Mouse (Mus musculus) heart, embryonic 14.5 days (tissue): ENCODE measurements around the gene Nmt2. TPM values are rescaled to one million over a fixed set of nuclear protein-coding genes. Genes with fewer than 3 reads are reported as not detected.

ENCODE experiments used
- ATAC-seq: fragments of 200-750 bp; cut with Nextera tagmentation; 2 replicates; pipeline ENCODE4 v1.8.0; 2017; ENCODE audit warnings: low read depth, moderate TSS enrichment; ENCODE audit not compliant: insufficient number of reproducible peaks, insufficient read depth, low FRiP score
- H3K27ac ChIP-seq, 2 experiments: fragments of 200-500 bp in 1 of 2; fragments of 300-500 bp in 1 of 2; sonication (generic) in 1 of 2; replicated peaks in 1 of 2; 2 replicates each; pipeline ENCODE4 v1.5.1; 2012 to 2014; ENCODE audit warnings: low read depth in 2 of 2, low read length in 2 of 2, control low read depth in 1 of 2, mild to moderate bottlenecking in 1 of 2, mixed read lengths in 1 of 2; ENCODE audit not compliant: control insufficient read depth in 1 of 2, insufficient read depth in 1 of 2
- H3K27me3 ChIP-seq: fragments of 300-500 bp; sonication (generic); 2 replicates; pipeline ENCODE4 v1.6.1; 2014; ENCODE audit warnings: mild to moderate bottlenecking, low read length, control low read depth; ENCODE audit not compliant: control insufficient read depth, insufficient read depth
- H3K36me3 ChIP-seq: fragments of 300-500 bp; sonication (generic); 2 replicates; pipeline ENCODE4 v1.6.1; 2014; ENCODE audit warnings: mild to moderate bottlenecking, control low read depth, low read length, mixed read lengths; ENCODE audit not compliant: control insufficient read depth, insufficient read depth
- H3K4me1 ChIP-seq, 2 experiments: fragments of 200-500 bp in 1 of 2; fragments of 300-500 bp in 1 of 2; sonication (generic) in 1 of 2; 2 replicates each; pipeline ENCODE4 v1.6.1; 2012 to 2014; ENCODE audit warnings: low read length in 2 of 2, control low read depth in 1 of 2, mixed read lengths in 1 of 2; ENCODE audit not compliant: control insufficient read depth in 2 of 2, insufficient read depth in 2 of 2
- H3K4me2 ChIP-seq: fragments of 300-500 bp; sonication (generic); 2 replicates; pipeline ENCODE4 v1.6.1; 2014; ENCODE audit warnings: mild to moderate bottlenecking, low read length
- H3K4me3 ChIP-seq, 2 experiments: fragments of 200-500 bp in 1 of 2; fragments of 300-500 bp in 1 of 2; sonication (generic) in 1 of 2; 2 replicates each; pipeline ENCODE4 v1.5.1; 2012 to 2014; ENCODE audit warnings: low read length in 2 of 2, mild to moderate bottlenecking in 2 of 2, control low read depth in 1 of 2, low read depth in 1 of 2, moderate library complexity in 1 of 2; ENCODE audit not compliant: control insufficient read depth in 1 of 2, insufficient read depth in 1 of 2
- H3K9ac ChIP-seq: fragments of 300-500 bp; sonication (generic); 2 replicates; pipeline ENCODE4 v1.6.1; 2014; ENCODE audit warnings: mild to moderate bottlenecking, low read length
- H3K9me3 ChIP-seq: fragments of 300-500 bp; sonication (generic); 2 replicates; pipeline ENCODE4 v1.6.1; 2016; ENCODE audit warnings: low read length, control low read depth; ENCODE audit not compliant: control insufficient read depth
- WGBS: fragments of 180-500 bp; shearing (Covaris S2); extraction: QIAGEN DNeasy Blood & Tissue Kit; methylation state at CpG from one replicate; pipeline ENCODE4 v1.1.7; 2014; 5-methylcytosine and 5-hydroxymethylcytosine counted together
- polyA plus RNA-seq: library from polyadenylated mRNA; unstranded; fragments of >200 nt; fragmentation: Nextera tagmentation; extraction: Ambion mirVana; gene quantifications from 2 replicates; pipeline ENCODE4 v1.2.1, GENCODE M21; 2014

Gene Nmt2
- polyA plus RNA-seq, 1 experiment from 2014 or later: 34.9 TPM

GRCm38 (mm10) chr2:3327351-3327750 lies 43.3 kb downstream of the Nmt2 start:
- Histone ChIP-seq H3K4me2 (no peak overlapping the region), H3K4me1 (peaks cover 2 to 10% of the 10 kb centered on the region in 2 experiments; a peak in 3 of 4 replicates), H3K36me3 (peaks cover 73% of the 10 kb centered on the region), H3K27ac (no peak overlapping the region), H3K27me3 (no peaks in the 10 kb centered on the region), H3K4me3 (no peak overlapping the region), H3K9me3 (no peaks in the 10 kb centered on the region), H3K9ac (no peak overlapping the region)
- no peak for ATAC-seq
- WGBS: 26% methylated on average over 1 of the region's 1 CpGs

GRCm38 (mm10) chr2:3331071-3331703 lies 47.2 kb downstream of the Nmt2 start:
- no peaks in the 10 kb centered on the region for H3K9me3 ChIP-seq
- H3K4me2 ChIP-seq: peak overlapping the region; percentile 79
- H3K27ac ChIP-seq: no peak overlapping the region
- WGBS: 71% methylated on average over 5 of the region's 5 CpGs
- 0 out of 2 replicates have a peak overlapping the region, but pooled peaks have one; percentile 27 for H3K9ac ChIP-seq
- no peaks in the 10 kb centered on the region for H3K27me3 ChIP-seq
- H3K4me1 ChIP-seq: peaks cover 6 to 12% of the 10 kb centered on the region in 2 experiments
- H3K36me3 ChIP-seq: peaks cover 37% of the 10 kb centered on the region
- ATAC-seq: no peak
- peak overlapping the region in 1 of 2 experiments; percentile 63; a peak in 1 of 4 replicates for H3K4me3 ChIP-seq

- Histone ChIP-seq H3K4me2 (peak overlapping the region; percentile 79), H3K9ac (peak overlapping the region; percentile 79), H3K4me1 (peaks cover 6 to 13% of the 10 kb centered on the region in 2 experiments), H3K27me3 (peaks cover 3% of the 10 kb centered on the region; the same call in 1 of the 2 replicates), H3K4me3 (peak overlapping the region; percentile 63 to 75), H3K27ac (peak overlapping the region; percentile 59 to 68), H3K36me3 (peaks cover 32% of the 10 kb centered on the region), H3K9me3 (no peaks in the 10 kb centered on the region)
- under 1% methylated on average over 21 of the region's 21 CpGs for WGBS
- ATAC-seq: 0 out of 2 replicates have a peak, but pooled peaks have one; percentile 6
Observed at GRCm38 (mm10) chr2:3332056-3332455, 48.0 kb downstream of the Nmt2 start.

- Histone ChIP-seq H3K27ac (peak within 1 kb of the TSS; percentile 68 to 75), H3K4me3 (peak within 1 kb of the TSS; percentile 63 to 75), H3K4me2 (peak within 1 kb of the TSS; percentile 79), H3K9ac (peak within 1 kb of the TSS; percentile 79), H3K4me1 (peaks cover 6 to 13% of the 10 kb centered on the region in 2 experiments), H3K9me3 (no peaks in the 10 kb centered on the region), H3K27me3 (peaks cover 3% of the 10 kb centered on the region; the same call in 1 of the 2 replicates), H3K36me3 (peaks cover 27% of the 10 kb centered on the region)
- WGBS: under 1% methylated on average over 45 of the region's 45 CpGs
- peak; percentile 99 for ATAC-seq
Observed at GRCm38 (mm10) chr2:3332484-3333242, 48.7 kb downstream of the Nmt2 start, which contains the start of gene Rpp38. Gene Rpp38 (minus strand): TSS chr2:3332643.

GRCm38 (mm10) chr2:3333761-3334160 lies 49.7 kb downstream of the Nmt2 start:
- Histone ChIP-seq H3K27me3 (peaks cover 3% of the 10 kb centered on the region; the same call in 1 of the 2 replicates), H3K27ac (no peak overlapping the region), H3K9me3 (no peaks in the 10 kb centered on the region), H3K4me2 (no peak overlapping the region), H3K36me3 (peaks cover 16% of the 10 kb centered on the region), H3K4me1 (peaks cover 6 to 13% of the 10 kb centered on the region in 2 experiments), H3K9ac (no peak overlapping the region), H3K4me3 (no peak overlapping the region)
- ATAC-seq: no peak
- WGBS: 88% methylated on average over 12 of the region's 12 CpGs

GRCm38 (mm10) chr2:3335611-3336301 lies 51.7 kb downstream of the Nmt2 start, which contains the start of gene Acbd7:
Gene Acbd7 (plus strand): TSS chr2:3336168.
- ATAC-seq: no peak
- Histone ChIP-seq H3K9me3 (no peaks in the 10 kb centered on the region), H3K36me3 (no peaks in the 10 kb centered on the region), H3K4me3 (peak within 1 kb of the TSS; percentile 30 to 36), H3K9ac (peak within 1 kb of the TSS; percentile 44), H3K27ac (no peak within 1 kb of the TSS), H3K4me1 (peaks cover 6 to 13% of the 10 kb centered on the region in 2 experiments), H3K4me2 (peak within 1 kb of the TSS; percentile 68), H3K27me3 (peaks cover 3% of the 10 kb centered on the region; the same call in 1 of the 2 replicates)
- WGBS: 6% methylated on average over 20 of the region's 20 CpGs

- Histone ChIP-seq H3K27me3 (peaks cover 10% of the 10 kb centered on the region; the same call in 1 of the 2 replicates), H3K4me3 (no peak overlapping the region), H3K27ac (no peak overlapping the region), H3K4me2 (no peak overlapping the region), H3K9ac (no peak overlapping the region), H3K9me3 (no peaks in the 10 kb centered on the region), H3K36me3 (no peaks in the 10 kb centered on the region), H3K4me1 (no peaks in the 10 kb centered on the region)
- WGBS: 75% methylated on average over 4 of the region's 4 CpGs
- no peak for ATAC-seq
Observed at GRCm38 (mm10) chr2:3348422-3348821, 64.4 kb downstream of the Nmt2 start.
